Mouse (Mus musculus) CH12.LX (cell line): ENCODE results near the gene Kiss1r. TPM values are rescaled to one million over a fixed set of nuclear protein-coding genes. Genes with fewer than 3 reads are reported as not detected.

Experiments used
- DNase-seq: peaks from one replicate; pipeline ENCODE4 v3.0.0-alpha.2; 2013; ENCODE audit errors: extremely low read depth
- H3K27ac ChIP-seq: 2 replicates; pipeline ENCODE4 v1.5.1; 2012; ENCODE audit warnings: low read depth, mild to moderate bottlenecking, control low read depth, moderate library complexity; ENCODE audit not compliant: insufficient read depth
- H3K27me3 ChIP-seq: replicated peaks from 2 replicates; pipeline ENCODE3; 2012; ENCODE audit warnings: inconsistent platforms
- H3K36me3 ChIP-seq, 2 experiments: replicated peaks in 1 of 2; 2 replicates each; pipeline versions ENCODE3 to v1.6.1; 2012; ENCODE audit warnings: inconsistent platforms in 1 of 2, low read length in 1 of 2, mild to moderate bottlenecking in 1 of 2, mixed read lengths in 1 of 2, moderate library complexity in 1 of 2; ENCODE audit not compliant: control insufficient read depth in 1 of 2, insufficient read depth in 1 of 2
- H3K4me1 ChIP-seq, 2 experiments: 2 replicates each; pipeline ENCODE4 v1.6.1; 2012; ENCODE audit warnings: inconsistent platforms in 1 of 2, moderate library complexity in 1 of 2; ENCODE audit not compliant: insufficient read depth in 2 of 2, control insufficient read depth in 1 of 2
- H3K4me2 ChIP-seq: 2 replicates; pipeline ENCODE4 v1.6.1; 2012; ENCODE audit warnings: low read depth, mild to moderate bottlenecking, control low read depth; ENCODE audit not compliant: poor library complexity, insufficient read depth, severe bottlenecking
- H3K4me3 ChIP-seq, 3 experiments: fragments of 150-350 bp in 1 of 3; sonication (generic) in 1 of 3; replicated peaks in 1 of 3; 2 replicates each; pipeline versions ENCODE3 to v1.5.1; 2011 to 2012; ENCODE audit warnings: low read depth in 2 of 3, low read length in 2 of 3, mild to moderate bottlenecking in 2 of 3, moderate library complexity in 2 of 3, control low read depth in 1 of 3, improper control_type of control experiment in 1 of 3, inconsistent platforms in 1 of 3, mixed read lengths in 1 of 3; ENCODE audit not compliant: poor library complexity in 1 of 3
- H3K79me2 ChIP-seq: replicated peaks from 2 replicates; pipeline ENCODE4 v1.6.1; 2012; ENCODE audit warnings: mild to moderate bottlenecking, moderate library complexity; ENCODE audit not compliant: control insufficient read depth, poor library complexity, insufficient read depth, severe bottlenecking; ENCODE audit errors: extremely low read depth
- H3K9ac ChIP-seq: 2 replicates; pipeline ENCODE4 v1.6.1; 2012; ENCODE audit warnings: low read depth, mild to moderate bottlenecking, control low read depth, moderate library complexity; ENCODE audit not compliant: insufficient read depth
- H3K9me3 ChIP-seq: replicated peaks from 2 replicates; pipeline ENCODE3; 2012; ENCODE audit warnings: low read length, inconsistent platforms, mixed read lengths
- CTCF ChIP-seq, 2 experiments: IDR thresholded peaks in 1 of 2; conservative IDR thresholded peaks in 1 of 2; 2 replicates each; pipeline ENCODE4 v1.5.1; 2011 to 2012; ENCODE audit warnings: low read depth in 2 of 2, low read length in 2 of 2, improper control_type of control experiment in 1 of 2, inconsistent platforms in 1 of 2, mild to moderate bottlenecking in 1 of 2, moderate library complexity in 1 of 2
- EP300 ChIP-seq: IDR thresholded peaks from 2 replicates; pipeline ENCODE4 v1.6.1; 2011; ENCODE audit warnings: low read length, improper control_type of control experiment
- GABPA ChIP-seq: IDR thresholded peaks from 2 replicates; pipeline ENCODE4 v1.6.1; 2012; ENCODE audit warnings: low read depth, low read length, improper control_type of control experiment, inconsistent platforms; ENCODE audit not compliant: insufficient replicate concordance
- HCFC1 ChIP-seq: IDR thresholded peaks from 2 replicates; pipeline ENCODE4 v1.6.1; 2012; ENCODE audit warnings: low read depth, mild to moderate bottlenecking, inconsistent platforms, low read length, improper control_type of control experiment
- MAX ChIP-seq: IDR thresholded peaks from 2 replicates; pipeline ENCODE4 v1.6.1; 2011; ENCODE audit warnings: low read length, improper control_type of control experiment
- MAZ ChIP-seq: IDR thresholded peaks from 2 replicates; pipeline ENCODE4 v1.6.1; 2012; ENCODE audit warnings: low read depth, mild to moderate bottlenecking, inconsistent platforms, low read length, improper control_type of control experiment, moderate library complexity
- MXI1 ChIP-seq: IDR thresholded peaks from 2 replicates; pipeline ENCODE4 v1.6.1; 2011; ENCODE audit warnings: mild to moderate bottlenecking, low read depth, low read length, improper control_type of control experiment
- NELFE ChIP-seq: IDR thresholded peaks from 2 replicates; pipeline ENCODE4 v1.6.1; 2011; ENCODE audit warnings: low read depth, low read length, improper control_type of control experiment
- NRF1 ChIP-seq: IDR thresholded peaks from 2 replicates; pipeline ENCODE4 v1.6.1; 2014; ENCODE audit warnings: low read depth, mild to moderate bottlenecking, inconsistent platforms, low read length, improper control_type of control experiment, moderate library complexity
- POLR2A ChIP-seq: IDR thresholded peaks from 2 replicates; pipeline ENCODE4 v1.6.1; 2011; ENCODE audit warnings: low read depth, mild to moderate bottlenecking, improper control_type of control experiment, low read length
- POLR2AphosphoS2 ChIP-seq: IDR thresholded peaks from 2 replicates; pipeline ENCODE4 v1.6.1; 2011; ENCODE audit warnings: low read depth, low read length, improper control_type of control experiment
- TBP ChIP-seq: conservative IDR thresholded peaks from 2 replicates; pipeline ENCODE4 v1.6.1; 2011; ENCODE audit warnings: low read depth, low read length, improper control_type of control experiment
- TCF12 ChIP-seq: IDR thresholded peaks from 2 replicates; pipeline ENCODE4 v1.6.1; 2014; ENCODE audit warnings: low read depth, mild to moderate bottlenecking, inconsistent platforms, low read length, improper control_type of control experiment
- UBTF ChIP-seq: IDR thresholded peaks from 2 replicates; pipeline ENCODE4 v1.6.1; 2012; ENCODE audit warnings: low read depth, mild to moderate bottlenecking, inconsistent platforms, low read length, improper control_type of control experiment, moderate library complexity
- USF1 ChIP-seq: IDR thresholded peaks from 2 replicates; pipeline ENCODE4 v1.6.1; 2014; ENCODE audit warnings: low read depth, mild to moderate bottlenecking, inconsistent platforms, low read length, improper control_type of control experiment
- USF2 ChIP-seq: conservative IDR thresholded peaks from 2 replicates; pipeline ENCODE4 v1.6.1; 2011; ENCODE audit warnings: low read depth, low read length, improper control_type of control experiment
- ZKSCAN1 ChIP-seq: IDR thresholded peaks from 2 replicates; pipeline ENCODE4 v1.6.1; 2012; ENCODE audit warnings: low read depth, inconsistent platforms, low read length, improper control_type of control experiment, borderline replicate concordance
- ZMIZ1 ChIP-seq: IDR thresholded peaks from 2 replicates; pipeline ENCODE4 v1.6.1; 2012; ENCODE audit warnings: low read depth, mild to moderate bottlenecking, inconsistent platforms, low read length, improper control_type of control experiment
- dilution Hi-C: fragments of 300-500 bp; cut with MboI; formaldehyde crosslinking; loops from 2 replicates; pipeline ENCODE4 v1.14.3; 2020; ENCODE audit warnings: low sequenced_read_pairs; ENCODE audit not compliant: extremely low pct_unique_long_range_greater_than_20kb, extremely low pct_ligation_motif_present
- in situ Hi-C: fragments of 300-500 bp; cut with MboI; formaldehyde crosslinking; loops from 3 replicates; pipeline ENCODE4 v1.14.3; 2019; ENCODE audit warnings: low sequenced_read_pairs, low pct_ligation_motif_present, low pct_unique_long_range_greater_than_20kb, mixed read lengths
- polyA plus RNA-seq: library from polyadenylated mRNA; unstranded; fragments of >175 nt; gene quantifications from 2 replicates; pipeline ENCODE4 v1.2.1, GENCODE M21; 2012; ENCODE audit warnings: low read depth; ENCODE audit not compliant: insufficient read length
- total RNA-seq, 2 experiments: library from RNA; depleted of rRNA; stranded (reverse); fragments of 300-350 nt in 1 of 2; fragments of >200 nt in 1 of 2; gene quantifications; 2 replicates each; pipeline ENCODE4 v1.2.3; 2012 to 2014

Gene Kiss1r
- total RNA-seq (2012; rRNA removed): 0.21 and 0.76 TPM in 2 replicates
- 0.24 and 0.32 TPM in 2 replicates for total RNA-seq (2014; rRNA removed)
- 0.17 and 0.20 TPM in 2 replicates for polyA plus RNA-seq

- in situ Hi-C loops: no loop called here
- peak; percentile 64 for DNase-seq
- H3K79me2 ChIP-seq: no peaks in the 10 kb centered on the region; the same call in 1 of the 2 replicates
- H3K4me3 ChIP-seq: peak within 1 kb of the TSS; percentile 83 to 93 (median 87)
- TF ChIP-seq ZMIZ1: peak; percentile 40; the same call in 1 of the 2 replicates
- TF ChIP-seq MXI1: peak; percentile 53
- TF ChIP-seq UBTF: no peak
- no peak for TF ChIP-seq POLR2AphosphoS2
- TF ChIP-seq EP300: no peak
- TF ChIP-seq CTCF (conservative IDR thresholded peaks at IDR 0.05 in 1 of 2, IDR thresholded peaks at IDR 0.05 in 1 of 2; ENCODE audit: low read depth in 2 of 2, low read length in 2 of 2): no peak
- TF ChIP-seq MAX: no peak
- no peak for TF ChIP-seq USF1
- TF ChIP-seq NELFE: peak; percentile 92
- no peak for TF ChIP-seq ZKSCAN1
- TF ChIP-seq TCF12: peak; percentile 88
- TF ChIP-seq NRF1: 0 out of 2 replicates have a peak, but pooled peaks have one; percentile 9
- TF ChIP-seq POLR2A: peak; percentile 95
- TF ChIP-seq TBP: 0 out of 2 replicates have a peak, but pooled peaks have one; percentile 28
- TF ChIP-seq HCFC1: peak; percentile 70
- no peak for TF ChIP-seq MAZ
- no peak for TF ChIP-seq GABPA
- H3K36me3 ChIP-seq: peaks cover 0 to 21% of the 10 kb centered on the region in 2 experiments
- H3K9me3 ChIP-seq: peaks cover 4% of the 10 kb centered on the region
- peaks cover 10 to 30% of the 10 kb centered on the region in 2 experiments for H3K4me1 ChIP-seq
- H3K4me2 ChIP-seq: peak within 1 kb of the TSS; percentile 55
- no peaks in the 10 kb centered on the region for H3K27me3 ChIP-seq
- dilution Hi-C loops: no loop called here
- H3K27ac ChIP-seq: no peak within 1 kb of the TSS
- peak within 1 kb of the TSS; percentile 94 for H3K9ac ChIP-seq
These were observed at the start of gene Kiss1r for GRCm38 (mm10) chr10:79916808-79917531. Gene Kiss1r, plus strand, starts transcription at chr10:79916971.

GRCm38 (mm10) chr10:79871845-79872244, 44.9 kb upstream of the Kiss1r start:
- Histone ChIP-seq H3K4me2 (no peak overlapping the region), H3K9me3 (no peaks in the 10 kb centered on the region), H3K9ac (no peak overlapping the region), H3K4me1 (peaks cover 4 to 10% of the 10 kb centered on the region in 2 experiments), H3K79me2 (no peaks in the 10 kb centered on the region), H3K27ac (no peak overlapping the region), H3K36me3 (peaks cover 0 to 10% of the 10 kb centered on the region in 2 experiments), H3K4me3 (no peak overlapping the region), H3K27me3 (no peaks in the 10 kb centered on the region)
- no peak for TF ChIP-seq USF2
- no peak for DNase-seq
- dilution Hi-C loops (no loop called here), in situ Hi-C loops (no loop called here)
